Mouse (Mus musculus) ovary, postnatal 10 days (tissue): ENCODE results near the gene Ralgps1.
A peak's percentile ranks its signal among the peaks of the same experiment; 100 is the strongest.
"Not testable (repeated sequence)": the region's sequence is repeated elsewhere in the genome, so short reads cannot be mapped to it uniquely, and the experiment has no call there.

ENCODE experiments used
- DNase-seq: peaks from one replicate; pipeline ENCODE4 v3.0.0; 2022; ENCODE audit warnings: low spot score

Gene Ralgps1

GRCm38 (mm10) chr2:33131500-33132092 is 239.7 kb downstream of the Ralgps1 start, which contains the start of gene Garnl3:
Gene Garnl3, minus strand, starts transcription at chr2:33131654.
- peak; percentile 29 for DNase-seq

DNA sequence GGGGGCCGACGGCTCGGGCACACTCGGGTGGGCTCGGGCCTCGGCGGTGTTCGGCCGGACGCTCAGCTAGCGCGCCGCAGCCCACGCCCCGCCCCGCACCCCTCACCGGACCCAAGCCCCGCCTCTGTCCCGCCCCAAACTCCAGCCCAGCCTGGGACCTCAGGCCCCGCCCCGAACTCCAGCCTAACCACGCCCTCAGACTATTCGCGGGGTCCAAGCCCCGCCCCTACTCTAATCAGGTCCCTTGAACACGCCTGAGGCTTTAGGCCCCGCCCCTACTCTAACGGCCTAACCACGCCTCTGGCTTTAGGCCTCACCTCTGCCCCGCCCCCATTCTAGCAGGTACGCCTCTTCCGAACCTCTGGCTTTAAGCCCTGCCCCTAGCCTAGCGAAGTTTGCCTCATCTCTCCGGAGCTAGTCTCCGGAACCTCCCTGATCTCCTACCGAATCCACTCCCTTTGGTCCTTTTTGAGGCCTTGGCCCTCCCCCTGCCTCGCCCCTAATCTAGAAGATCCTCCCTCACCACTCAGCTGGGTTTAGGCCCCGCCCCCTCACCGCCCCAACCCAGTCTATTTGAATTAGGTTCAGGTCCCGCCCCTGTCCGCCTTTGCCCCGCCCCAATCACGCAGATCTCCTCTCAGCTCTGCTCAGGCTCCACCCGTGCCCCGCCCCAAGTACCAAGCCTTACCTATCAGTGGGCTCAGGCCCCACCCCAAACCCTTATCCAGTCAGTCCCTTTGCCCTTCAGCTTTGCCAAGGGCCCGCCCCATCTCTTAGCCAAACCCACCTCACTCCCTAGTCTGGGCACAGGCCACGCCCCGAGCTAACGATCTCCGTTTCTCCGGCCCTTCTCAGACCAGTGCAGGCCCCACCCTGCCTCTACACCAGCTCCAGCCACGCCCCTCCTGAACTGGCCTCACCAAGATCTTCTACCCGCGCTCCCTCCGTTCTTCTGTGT is 240.5 kb downstream of the Ralgps1 start:
- peak; percentile 84 for DNase-seq

DNA sequence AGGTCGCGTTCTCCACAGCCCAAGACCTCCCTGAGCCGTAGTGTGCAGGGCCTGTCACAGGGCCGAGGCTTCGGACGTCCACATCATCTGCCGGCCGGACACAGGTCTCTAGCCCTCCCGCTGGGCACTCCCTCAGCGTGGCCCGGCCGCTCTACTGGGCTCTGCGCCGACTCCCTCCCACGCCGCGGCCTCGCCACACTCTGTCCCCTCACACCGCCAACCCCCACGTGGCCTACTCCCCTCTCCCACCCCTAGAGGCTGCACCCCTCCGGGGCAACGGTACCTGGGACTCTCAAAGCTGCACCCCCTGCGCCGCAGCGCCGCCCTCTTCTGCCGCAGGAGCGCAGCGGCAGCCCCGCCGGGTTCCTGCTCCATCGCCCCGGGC is 241.2 kb downstream of the Ralgps1 start:
- DNase-seq: no peak

DNA sequence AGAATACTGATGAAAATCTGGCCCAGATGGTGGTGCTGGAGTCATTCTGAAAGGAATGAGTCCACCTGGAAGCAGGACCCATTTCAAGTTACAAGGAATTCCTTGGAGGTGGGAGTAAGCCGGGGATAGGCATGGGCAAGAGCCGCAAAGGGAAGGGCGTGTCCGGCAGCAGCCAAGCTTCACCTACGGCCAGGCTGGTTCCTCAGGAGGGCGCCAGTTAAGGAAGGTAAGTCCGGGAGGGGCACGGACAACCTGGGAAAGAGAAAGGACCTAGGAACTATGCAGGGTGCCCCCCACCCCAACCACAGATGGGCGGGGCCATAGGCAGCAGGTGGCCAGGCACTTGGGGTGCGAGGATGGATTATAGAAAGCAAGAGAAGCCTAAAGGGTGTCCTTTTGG is 241.6 kb downstream of the Ralgps1 start:
- no peak for DNase-seq

DNA sequence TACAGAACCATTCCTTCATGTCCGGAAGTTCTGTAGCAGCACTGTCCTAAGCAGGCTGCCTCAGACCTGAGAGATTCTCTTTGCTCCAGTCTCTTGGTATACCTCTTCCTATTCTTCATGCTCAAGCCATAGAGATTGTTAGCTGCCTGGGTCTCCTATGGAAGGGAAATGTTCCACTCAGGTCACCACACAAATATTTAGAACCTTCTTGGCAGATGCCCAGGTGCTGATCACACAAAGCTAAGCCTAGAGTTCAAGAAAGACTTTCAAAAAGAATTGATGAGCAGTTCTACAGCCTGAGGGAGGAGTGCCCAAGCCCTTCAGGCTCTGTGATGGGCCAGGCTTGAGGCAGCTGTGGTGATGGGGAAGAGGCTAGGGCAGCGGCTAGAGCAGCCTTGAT is 242.3 kb downstream of the Ralgps1 start:
- no peak for DNase-seq

DNA sequence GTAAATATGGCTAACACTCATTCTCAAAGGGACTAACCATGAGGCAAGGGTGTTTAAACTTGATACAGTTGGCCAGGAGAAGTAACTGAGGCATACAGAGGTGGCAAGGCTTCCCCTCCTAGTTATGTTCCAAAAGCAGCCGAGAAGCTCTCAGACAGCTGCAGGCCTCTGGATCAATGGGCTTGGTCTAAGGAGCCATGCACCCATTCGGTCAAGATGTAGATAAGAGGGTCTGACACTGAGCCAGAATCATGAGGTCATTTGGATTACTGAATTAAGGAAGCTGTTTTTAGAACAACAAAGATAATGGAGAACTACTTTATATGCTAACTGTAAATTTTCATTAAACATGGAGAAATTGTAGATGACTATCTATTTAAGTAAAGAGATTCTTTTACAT is 244.0 kb downstream of the Ralgps1 start:
- no peak for DNase-seq

DNA sequence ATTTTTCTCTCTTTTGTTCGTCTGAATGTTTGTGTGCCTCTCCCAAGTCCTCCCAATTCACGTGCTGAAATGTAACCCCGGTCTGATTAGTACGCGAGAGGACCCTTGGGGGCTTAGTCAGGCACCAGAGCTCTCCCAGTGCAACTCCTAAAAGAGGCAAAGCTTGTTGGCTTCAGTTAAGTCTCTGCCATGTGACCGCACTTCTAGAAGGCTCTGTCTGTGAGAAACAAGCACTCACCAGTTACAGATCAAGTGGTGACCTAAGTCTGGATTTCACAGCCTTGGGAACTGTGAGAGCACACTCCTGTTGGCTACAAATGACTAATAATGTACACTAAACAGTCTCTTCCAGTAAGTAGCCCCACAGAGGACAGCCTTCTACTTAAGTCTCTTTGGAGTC is 248.4 kb downstream of the Ralgps1 start:
- DNase-seq: no peak

GRCm38 (mm10) chr2:33100536-33100935 is 270.8 kb downstream of the Ralgps1 start:
- DNase-seq: no peak

GRCm38 (mm10) chr2:33097326-33097725 is 274.0 kb downstream of the Ralgps1 start:
- not testable (repeated sequence) for DNase-seq

DNA sequence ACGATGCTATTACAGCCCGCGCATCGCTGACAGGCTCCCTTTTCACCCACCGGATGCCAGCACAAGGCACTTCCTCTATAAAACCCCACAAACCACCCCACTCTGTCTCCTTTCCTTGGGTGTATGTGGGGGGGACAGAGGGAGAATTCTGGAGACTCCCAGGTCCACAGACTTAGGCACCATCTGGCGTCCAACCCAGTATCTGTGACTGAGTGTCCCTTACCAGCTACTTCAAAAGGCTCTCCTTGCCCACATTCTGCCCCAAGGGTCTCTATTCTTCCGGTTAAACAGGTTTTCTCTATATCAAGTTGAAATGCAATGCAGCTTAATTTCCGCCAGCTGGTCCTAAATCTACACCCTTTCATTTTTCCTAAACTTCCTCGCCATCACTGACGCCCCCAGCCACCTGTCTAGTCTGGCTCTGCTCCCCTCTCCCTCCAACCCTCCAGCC is 276.0 kb downstream of the Ralgps1 start:
- DNase-seq: no peak

- no peak for DNase-seq
Measured at GRCm38 (mm10) chr2:33090620-33091520, 280.4 kb downstream of the Ralgps1 start.

DNA sequence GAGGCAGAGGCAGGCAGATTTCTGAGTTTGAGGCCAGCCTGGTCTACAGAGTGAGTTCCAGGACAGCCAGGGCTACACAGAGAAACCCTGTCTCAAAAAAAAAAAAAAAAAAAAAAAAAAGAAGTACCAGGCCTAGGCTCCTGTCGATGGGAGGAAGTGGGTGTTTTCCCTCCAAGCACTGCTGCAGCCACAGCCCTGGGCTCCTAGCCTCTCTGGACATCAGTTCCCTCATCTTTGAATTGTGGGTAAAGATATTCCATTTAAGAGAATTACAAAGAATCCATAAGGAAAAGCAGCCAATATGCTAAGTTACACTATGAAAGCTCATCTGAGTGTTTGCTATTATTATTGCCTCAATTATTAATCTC is 281.3 kb downstream of the Ralgps1 start:
- not testable (repeated sequence) for DNase-seq

GRCm38 (mm10) chr2:33089356-33090032 is 281.8 kb downstream of the Ralgps1 start:
- no peak for DNase-seq

DNA sequence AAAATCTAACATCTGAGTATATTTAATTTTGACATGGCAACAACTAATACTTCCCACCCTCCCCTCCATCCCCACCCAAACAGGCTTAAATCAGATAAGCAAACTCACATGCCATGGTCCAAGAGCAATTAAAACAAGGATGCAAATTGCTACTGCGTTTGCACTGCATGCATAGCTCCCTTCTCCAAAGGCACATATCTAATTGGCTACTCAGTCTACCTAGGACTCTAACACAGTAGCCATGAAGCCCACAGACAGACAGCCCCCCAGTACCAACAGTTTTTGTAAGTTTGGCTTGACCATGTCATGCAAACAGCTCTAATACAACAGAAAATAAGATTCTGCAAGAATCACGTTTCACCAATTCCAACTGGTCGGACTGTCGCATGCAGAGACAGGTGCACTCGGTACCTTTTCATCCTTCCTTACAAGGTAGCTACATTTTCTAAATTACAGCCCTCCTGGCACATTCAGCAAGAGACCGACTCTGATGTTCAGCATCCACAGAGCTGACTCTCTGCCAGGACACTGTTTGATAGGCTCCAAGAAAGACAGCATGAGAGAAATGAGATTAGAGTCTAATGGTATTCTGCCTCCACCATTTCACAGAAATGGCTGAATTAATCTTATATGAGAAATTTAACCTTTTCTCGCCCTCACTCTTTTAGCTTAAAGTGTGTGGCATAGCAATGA is 284.5 kb downstream of the Ralgps1 start:
- DNase-seq: no peak

DNA sequence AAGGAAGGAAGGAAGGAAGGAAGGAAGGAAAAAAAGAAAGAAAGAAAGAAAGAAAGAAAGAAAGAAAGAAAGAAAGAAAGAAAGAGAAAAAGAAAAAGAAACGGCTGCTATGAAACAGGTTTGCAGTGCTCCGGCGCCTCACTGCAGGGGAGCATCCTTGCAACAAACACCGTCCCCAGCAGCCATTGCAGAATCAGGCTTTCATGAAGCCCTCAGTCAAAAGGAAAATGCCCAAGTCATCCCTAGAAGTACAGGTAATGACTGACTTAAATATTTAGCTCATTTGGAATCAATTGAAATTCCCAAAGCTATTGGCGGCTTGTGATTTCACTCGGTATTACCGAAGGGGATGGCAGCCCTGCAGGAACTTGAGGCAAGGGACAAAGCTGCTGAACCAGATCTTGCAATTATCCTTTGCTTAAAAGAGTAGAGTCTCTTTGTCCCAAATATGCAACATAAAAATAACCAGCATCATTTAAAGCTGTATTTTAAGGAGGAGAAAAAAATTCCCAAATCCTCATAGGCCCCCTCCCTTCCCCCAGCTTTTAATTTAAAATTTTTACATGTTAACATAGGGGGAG is 285.2 kb downstream of the Ralgps1 start:
- no peak for DNase-seq

DNA sequence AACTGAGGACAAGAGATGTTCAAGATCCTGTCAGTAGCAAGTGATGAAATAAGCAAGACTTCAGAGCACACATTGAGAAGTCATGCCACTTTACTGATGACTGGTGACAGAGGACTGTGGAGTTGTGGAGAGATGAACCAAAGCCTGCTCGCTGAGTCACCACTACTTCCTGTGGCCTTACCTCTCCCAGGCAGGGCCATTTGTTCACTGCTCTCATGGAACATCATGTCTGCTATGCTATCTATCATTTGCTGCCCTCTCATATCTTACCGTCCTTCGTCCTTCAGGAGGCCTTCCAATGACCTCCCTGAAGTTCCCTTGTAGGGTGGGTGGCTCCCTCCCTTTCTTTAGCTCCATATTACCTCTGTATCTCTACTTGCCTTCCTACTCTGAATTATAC is 287.1 kb downstream of the Ralgps1 start:
- DNase-seq: no peak
